Mouse (Mus musculus) midbrain, embryonic 15.5 days (tissue): ENCODE measurements around the gene Slc29a4. TPM values are rescaled to one million over a fixed set of nuclear protein-coding genes. Genes with fewer than 3 reads are reported as not detected.

Experiments
- polyA plus RNA-seq: library from polyadenylated mRNA; unstranded; fragments of >200 nt; fragmentation: Nextera tagmentation; extraction: Ambion mirVana; gene quantifications from 2 replicates; pipeline ENCODE4 v1.2.1, GENCODE M21; 2015

Gene Slc29a4
- polyA plus RNA-seq, 1 experiment from 2014 or later, result 97.2 TPM

Other genes with a start within 250 kb of the Slc29a4 start
- gene Ap5z1, start 228.6 kb upstream of the Slc29a4 start, polyA plus RNA-seq, result 13.7 and 14.2 TPM in 2 replicates
- gene Papolb, start 162.4 kb upstream of the Slc29a4 start, polyA plus RNA-seq, result 0.26 and 0.29 TPM in 2 replicates
- 24.8 and 27.6 TPM in 2 replicates for gene Radil, start 141.4 kb upstream of the Slc29a4 start, polyA plus RNA-seq
- 40.9 and 47.5 TPM in 2 replicates for gene Mmd2, start 83.7 kb upstream of the Slc29a4 start, polyA plus RNA-seq
- gene Wipi2, start 64.8 kb upstream of the Slc29a4 start, polyA plus RNA-seq, result 46.7 and 49.7 TPM in 2 replicates
- gene Tnrc18, start 125.2 kb downstream of the Slc29a4 start, polyA plus RNA-seq, result 36.3 and 38.6 TPM in 2 replicates
- gene Fbxl18, start 202.9 kb downstream of the Slc29a4 start, polyA plus RNA-seq, result 41.6 and 43.0 TPM in 2 replicates
- gene Actb, start 214.2 kb downstream of the Slc29a4 start, polyA plus RNA-seq, result 13,428 and 14,272 TPM in 2 replicates